Mouse (Mus musculus): ENCODE data around the gene Gm9803. TPM values are rescaled to one million over a fixed set of nuclear protein-coding genes. Genes with fewer than 3 reads are reported as not detected.

Gene Gm9803
- 4.9 TPM for polyA plus RNA-seq (2014; fragmentation: Illumina TruSeq; extraction: RNeasy Lipid Tissue Mini Kit (QIAGEN cat#74804); ENCODE audit: low read depth, low replicate concordance)

GRCm38 (mm10) chr10:43523931-43524330, at the start of gene Gm9803:
Gene Gm9803, plus strand, starts transcription at chr10:43524084.

GRCm38 (mm10) chr10:43478751-43479435, 45.0 kb upstream of the Gm9803 start, which contains the start of gene Bend3:
Gene Bend3, plus strand, starts transcription at chr10:43478831.

GRCm38 (mm10) chr10:43540442-43541152, 16.7 kb downstream of the Gm9803 start, which contains the start of gene 1700021F05Rik:
Gene 1700021F05Rik, minus strand, starts transcription at chr10:43540994.

Other genes with a start within 250 kb of the Gm9803 start
- 3.4 TPM for gene Bend3, start 45.3 kb upstream of the Gm9803 start, polyA plus RNA-seq (2014; fragmentation: Illumina TruSeq; extraction: RNeasy Lipid Tissue Mini Kit (QIAGEN cat#74804); ENCODE audit: low read depth, low replicate concordance)
- gene 1700021F05Rik, start 16.9 kb downstream of the Gm9803 start, polyA plus RNA-seq (2014; fragmentation: Illumina TruSeq; extraction: RNeasy Lipid Tissue Mini Kit (QIAGEN cat#74804); ENCODE audit: low read depth, low replicate concordance) = 117 TPM
- gene Cd24a, start 54.2 kb downstream of the Gm9803 start, polyA plus RNA-seq (2014; fragmentation: Illumina TruSeq; extraction: RNeasy Lipid Tissue Mini Kit (QIAGEN cat#74804); ENCODE audit: low read depth, low replicate concordance) = 124 TPM

All from adrenal gland, adult 10 weeks (tissue).